Mouse (Mus musculus) E14TG2a.4 (cell line): ENCODE data around the gene P2ry14.

Experiments used
- H3K27me3 ChIP-seq: 2 replicates; pipeline ENCODE4 v1.6.1; 2014; ENCODE audit warnings: low read length, control low read depth; ENCODE audit not compliant: insufficient read depth
- H3K36me3 ChIP-seq: 2 replicates; pipeline ENCODE4 v1.6.1; 2014; ENCODE audit warnings: low read length, control low read depth; ENCODE audit not compliant: insufficient read depth
- H3K4me1 ChIP-seq: replicated peaks from 2 replicates; pipeline ENCODE4 v1.6.1; 2014; ENCODE audit warnings: low read depth, low read length, control low read depth
- H3K4me3 ChIP-seq: replicated peaks from 2 replicates; pipeline ENCODE4 v1.5.1; 2014; ENCODE audit warnings: mild to moderate bottlenecking, low read length
- H3K9me3 ChIP-seq: 2 replicates; pipeline ENCODE4 v1.6.1; 2014; ENCODE audit warnings: low read length, control low read depth
- CTCF ChIP-seq: conservative IDR thresholded peaks from 2 replicates; pipeline ENCODE4 v1.5.1; 2014; ENCODE audit warnings: low read length
- NANOG ChIP-seq: IDR thresholded peaks from 2 replicates; pipeline ENCODE4 v1.6.1; 2014; ENCODE audit warnings: borderline replicate concordance, low read length, mixed read lengths
- POU5F1 ChIP-seq: IDR thresholded peaks from 2 replicates; pipeline ENCODE4 v1.6.1; 2014; ENCODE audit warnings: low read length, borderline replicate concordance

Gene P2ry14

DNA sequence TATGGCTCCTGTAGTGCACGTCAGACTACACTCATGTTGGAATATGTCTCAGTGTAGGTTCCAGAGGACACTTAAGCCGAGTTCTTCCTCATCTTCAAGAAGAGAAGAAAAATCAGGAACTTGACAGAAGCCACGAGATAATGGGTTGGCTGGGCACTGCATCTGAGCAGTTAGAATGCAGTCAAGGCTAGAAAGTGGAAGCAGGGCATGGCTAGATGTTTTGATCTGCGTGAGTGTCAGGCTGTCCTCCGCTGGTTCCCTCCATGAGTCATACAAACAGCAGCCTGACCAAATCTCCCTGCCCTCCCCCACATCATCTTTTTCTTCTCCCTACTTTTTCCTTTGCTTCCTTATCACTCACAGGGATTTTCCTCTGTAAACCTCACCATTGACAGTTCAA is at the start of gene P2ry14:
Gene P2ry14 (minus strand): TSS at position 195 of the 400 bp plus-strand sequence.
- Histone ChIP-seq H3K27me3 (no peaks in the 10 kb centered on the region), H3K36me3 (no peaks in the 10 kb centered on the region), H3K9me3 (no peaks in the 10 kb centered on the region), H3K4me3 (no peak within 1 kb of the TSS), H3K4me1 (no peaks in the 10 kb centered on the region)
- TF ChIP-seq NANOG (no peak), POU5F1 (no peak), CTCF (no peak)

DNA sequence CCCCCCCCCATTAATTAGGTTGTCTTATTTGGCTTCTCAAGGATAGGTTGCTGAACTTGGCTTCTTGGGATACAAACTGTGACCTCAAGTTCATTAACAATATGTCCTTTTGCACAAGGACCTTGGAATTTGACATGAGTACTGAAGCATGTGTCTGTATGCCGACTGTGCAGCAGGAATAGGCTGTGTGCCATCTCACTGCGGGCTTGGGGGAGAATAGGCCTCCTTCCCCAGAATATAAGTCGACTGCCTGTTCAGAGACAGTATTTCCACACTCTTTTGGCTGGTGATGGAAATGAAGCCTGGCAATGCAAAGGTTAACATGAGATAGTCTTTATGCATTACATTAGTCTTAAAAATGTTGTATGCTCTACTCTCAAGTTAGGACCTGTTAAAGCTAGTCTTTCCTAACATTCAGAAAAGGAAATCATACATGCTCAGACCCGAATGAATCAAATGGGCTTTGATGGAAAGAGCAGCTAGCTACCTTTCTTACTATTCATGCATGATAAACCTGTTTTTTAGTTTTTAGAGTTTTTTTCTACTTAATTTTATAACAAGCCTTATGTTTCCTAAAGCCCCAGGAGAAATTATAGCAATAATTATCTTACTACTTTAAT is 44.0 kb upstream of the P2ry14 start:
- TF ChIP-seq POU5F1 (no peak), NANOG (no peak), CTCF (no peak)
- no peaks in the 10 kb centered on the region for H3K36me3 ChIP-seq
- H3K4me3 ChIP-seq: no peak overlapping the region
- no peaks in the 10 kb centered on the region for H3K27me3 ChIP-seq
- H3K9me3 ChIP-seq: no peaks in the 10 kb centered on the region
- no peaks in the 10 kb centered on the region for H3K4me1 ChIP-seq

DNA sequence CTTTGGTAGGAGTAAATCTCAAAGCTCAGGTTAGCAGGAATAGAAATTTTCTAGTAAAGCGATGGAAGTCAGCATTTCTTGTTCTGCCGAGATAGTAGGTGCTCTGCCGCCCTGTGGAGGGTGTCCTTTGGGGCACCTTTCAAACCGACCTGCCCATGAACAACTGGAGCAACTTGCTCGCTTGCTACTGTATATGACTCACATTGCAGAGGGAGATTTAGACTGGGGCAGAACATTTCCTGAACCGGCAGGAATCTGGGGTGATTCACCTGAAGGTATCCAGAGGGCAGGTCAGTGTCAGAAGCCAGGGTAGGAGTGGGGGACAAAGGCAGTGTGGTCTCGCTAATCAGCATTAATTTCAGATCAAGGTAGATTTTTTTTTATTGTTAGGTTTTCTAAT is 41.5 kb upstream of the P2ry14 start, which contains the start of gene Gpr87:
Gene Gpr87 (minus strand): TSS at position 167 of the 400 bp plus-strand sequence.
- Histone ChIP-seq H3K27me3 (no peaks in the 10 kb centered on the region), H3K4me3 (no peak within 1 kb of the TSS), H3K36me3 (no peaks in the 10 kb centered on the region), H3K4me1 (no peaks in the 10 kb centered on the region), H3K9me3 (no peaks in the 10 kb centered on the region)
- TF ChIP-seq CTCF (no peak), POU5F1 (no peak), NANOG (no peak)

DNA sequence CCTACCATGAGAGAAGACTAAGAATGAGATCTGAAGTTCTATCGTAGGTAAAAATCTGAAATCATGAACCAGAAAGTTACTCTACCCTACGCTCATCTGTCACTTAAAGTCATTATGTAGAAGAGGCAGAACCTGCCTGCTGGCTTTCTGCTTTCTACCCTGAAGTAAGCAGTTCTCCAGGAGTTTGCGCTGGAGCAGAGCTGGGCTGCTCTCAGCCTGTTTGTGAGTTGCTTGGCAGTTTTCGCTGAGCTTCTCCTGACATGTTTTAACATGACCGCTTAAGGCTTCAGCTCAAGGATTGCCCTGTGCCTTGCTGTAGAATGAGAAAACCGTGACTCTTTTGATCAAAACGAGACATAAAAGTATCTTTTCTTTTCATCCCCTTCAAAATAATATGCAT is 40.7 kb upstream of the P2ry14 start:
- Histone ChIP-seq H3K9me3 (no peaks in the 10 kb centered on the region), H3K4me3 (no peak overlapping the region), H3K27me3 (no peaks in the 10 kb centered on the region), H3K36me3 (no peaks in the 10 kb centered on the region), H3K4me1 (no peaks in the 10 kb centered on the region)
- no peak for TF ChIP-seq POU5F1
- TF ChIP-seq NANOG: no peak
- TF ChIP-seq CTCF: no peak

DNA sequence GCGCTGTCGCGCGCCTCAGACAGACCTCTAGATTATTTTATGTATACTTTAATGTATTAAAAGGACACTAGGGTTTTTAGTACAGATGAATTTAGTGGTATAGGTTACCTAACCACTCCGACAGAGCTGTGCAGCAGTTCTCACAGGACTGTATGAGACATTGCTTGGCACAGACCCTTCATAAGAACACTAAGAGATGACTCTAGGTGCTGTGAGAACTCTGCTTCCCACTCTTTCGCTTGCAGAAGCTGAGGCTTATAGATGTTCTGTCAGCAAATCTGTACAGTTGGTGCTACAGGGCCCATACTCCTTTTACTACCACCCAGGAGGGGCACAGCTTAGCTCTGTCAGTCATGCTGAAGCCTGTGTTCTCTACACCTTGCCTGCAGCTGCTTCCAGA is 38.3 kb upstream of the P2ry14 start:
- no peaks in the 10 kb centered on the region for H3K9me3 ChIP-seq
- no peaks in the 10 kb centered on the region for H3K4me1 ChIP-seq
- H3K36me3 ChIP-seq: no peaks in the 10 kb centered on the region
- H3K27me3 ChIP-seq: no peaks in the 10 kb centered on the region
- TF ChIP-seq CTCF: no peak
- no peak for TF ChIP-seq NANOG
- TF ChIP-seq POU5F1: no peak
- no peak overlapping the region for H3K4me3 ChIP-seq

DNA sequence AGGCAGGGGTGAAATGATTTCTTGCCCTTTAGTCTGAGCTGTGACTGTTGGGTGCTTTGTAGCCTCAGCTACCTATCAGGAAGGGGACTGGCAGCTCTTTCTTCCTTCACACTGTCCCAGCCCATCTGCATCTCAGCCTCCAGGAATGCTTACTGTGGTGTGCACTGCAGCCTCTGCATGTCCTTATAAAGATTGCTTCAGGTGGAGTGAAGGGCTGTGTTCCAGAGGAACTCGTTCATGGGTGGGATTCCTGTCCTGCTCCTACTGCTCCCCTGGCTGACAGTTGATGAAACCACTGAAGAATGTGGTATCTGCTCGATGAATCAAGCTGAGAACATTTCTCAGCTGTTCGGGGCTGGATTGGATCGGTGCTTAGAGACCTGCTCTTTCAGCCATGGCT is 33.9 kb upstream of the P2ry14 start:
- Histone ChIP-seq H3K36me3 (no peaks in the 10 kb centered on the region), H3K9me3 (no peaks in the 10 kb centered on the region), H3K4me3 (no peak overlapping the region), H3K27me3 (no peaks in the 10 kb centered on the region), H3K4me1 (no peaks in the 10 kb centered on the region)
- TF ChIP-seq NANOG (no peak), CTCF (no peak), POU5F1 (no peak)

DNA sequence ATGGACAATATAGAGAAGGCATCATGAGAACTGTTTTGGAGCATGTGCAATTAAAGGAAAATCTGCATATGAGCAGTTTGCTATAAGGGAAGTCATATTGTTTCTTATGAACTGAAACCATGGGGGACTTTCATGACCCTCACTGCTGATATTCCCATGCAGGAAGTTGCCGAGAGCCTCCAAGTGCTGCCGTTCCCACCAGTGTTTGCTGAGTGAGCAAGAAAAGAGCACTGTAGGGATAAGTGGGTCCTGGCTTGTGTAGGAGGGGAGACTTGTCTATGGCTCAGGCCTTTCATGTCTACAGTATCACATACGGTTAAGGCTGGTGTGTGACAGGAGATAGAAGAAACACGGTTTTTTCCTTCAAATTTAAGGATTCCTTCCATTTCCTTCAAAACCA is 32.2 kb upstream of the P2ry14 start:
- no peaks in the 10 kb centered on the region for H3K27me3 ChIP-seq
- no peaks in the 10 kb centered on the region for H3K36me3 ChIP-seq
- no peak for TF ChIP-seq NANOG
- no peak for TF ChIP-seq CTCF
- no peak for TF ChIP-seq POU5F1
- H3K9me3 ChIP-seq: no peaks in the 10 kb centered on the region
- no peak overlapping the region for H3K4me3 ChIP-seq
- no peaks in the 10 kb centered on the region for H3K4me1 ChIP-seq

DNA sequence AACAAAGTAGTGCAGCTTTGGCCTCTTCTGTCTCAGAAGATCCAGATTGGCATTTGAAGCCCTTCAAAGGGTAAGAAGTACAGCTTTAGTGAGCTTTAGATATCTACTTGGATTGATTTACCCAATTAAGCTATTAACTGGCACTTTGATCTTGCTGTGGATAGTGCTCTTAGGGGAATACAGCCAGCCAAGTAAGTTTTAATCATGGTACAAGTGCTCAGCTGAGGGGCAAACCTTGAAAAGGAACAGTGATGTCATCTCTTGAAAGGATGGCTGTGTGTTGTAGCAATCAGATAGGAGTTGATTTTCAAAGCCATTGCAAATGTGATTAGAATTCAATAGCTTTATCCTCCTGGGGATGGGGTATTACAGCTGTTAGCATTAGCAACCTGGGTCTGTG is 28.7 kb upstream of the P2ry14 start:
- no peaks in the 10 kb centered on the region for H3K4me1 ChIP-seq
- H3K9me3 ChIP-seq: no peaks in the 10 kb centered on the region
- no peaks in the 10 kb centered on the region for H3K36me3 ChIP-seq
- H3K27me3 ChIP-seq: no peaks in the 10 kb centered on the region
- no peak overlapping the region for H3K4me3 ChIP-seq
- TF ChIP-seq CTCF: no peak
- TF ChIP-seq POU5F1: no peak
- TF ChIP-seq NANOG: no peak

DNA sequence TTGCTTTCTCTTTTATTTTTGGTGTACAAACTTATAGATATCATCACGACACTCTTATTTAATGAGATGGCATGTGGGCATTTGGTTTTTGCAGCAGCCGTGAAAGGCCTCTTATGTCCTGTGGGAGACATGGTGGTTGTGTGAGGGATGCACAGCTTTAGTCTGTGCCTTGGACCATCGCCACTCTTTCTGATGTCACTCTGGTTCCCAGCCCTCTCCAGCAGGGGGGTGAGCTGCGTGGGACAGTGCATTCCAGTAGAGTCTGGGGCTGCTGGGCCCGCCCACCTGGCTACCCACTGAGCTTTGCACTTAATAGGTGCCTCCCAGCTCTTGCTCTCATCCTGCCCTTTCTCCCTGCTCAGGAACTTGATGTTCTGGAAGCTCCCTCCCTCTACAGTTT is 27.7 kb upstream of the P2ry14 start:
- no peaks in the 10 kb centered on the region for H3K36me3 ChIP-seq
- no peaks in the 10 kb centered on the region for H3K4me1 ChIP-seq
- H3K27me3 ChIP-seq: no peaks in the 10 kb centered on the region
- H3K9me3 ChIP-seq: no peaks in the 10 kb centered on the region
- TF ChIP-seq POU5F1: no peak
- TF ChIP-seq NANOG: no peak
- TF ChIP-seq CTCF: no peak
- no peak overlapping the region for H3K4me3 ChIP-seq
